Mouse (Mus musculus): Measurements from ENCODE around the gene Slc44a5. TPM values are rescaled to one million over a fixed set of nuclear protein-coding genes. Genes with fewer than 3 reads are reported as not detected.

The Slc44a5 gene
- polyA plus RNA-seq, 1 experiment from 2014 or later = 0.73 TPM

DNA sequence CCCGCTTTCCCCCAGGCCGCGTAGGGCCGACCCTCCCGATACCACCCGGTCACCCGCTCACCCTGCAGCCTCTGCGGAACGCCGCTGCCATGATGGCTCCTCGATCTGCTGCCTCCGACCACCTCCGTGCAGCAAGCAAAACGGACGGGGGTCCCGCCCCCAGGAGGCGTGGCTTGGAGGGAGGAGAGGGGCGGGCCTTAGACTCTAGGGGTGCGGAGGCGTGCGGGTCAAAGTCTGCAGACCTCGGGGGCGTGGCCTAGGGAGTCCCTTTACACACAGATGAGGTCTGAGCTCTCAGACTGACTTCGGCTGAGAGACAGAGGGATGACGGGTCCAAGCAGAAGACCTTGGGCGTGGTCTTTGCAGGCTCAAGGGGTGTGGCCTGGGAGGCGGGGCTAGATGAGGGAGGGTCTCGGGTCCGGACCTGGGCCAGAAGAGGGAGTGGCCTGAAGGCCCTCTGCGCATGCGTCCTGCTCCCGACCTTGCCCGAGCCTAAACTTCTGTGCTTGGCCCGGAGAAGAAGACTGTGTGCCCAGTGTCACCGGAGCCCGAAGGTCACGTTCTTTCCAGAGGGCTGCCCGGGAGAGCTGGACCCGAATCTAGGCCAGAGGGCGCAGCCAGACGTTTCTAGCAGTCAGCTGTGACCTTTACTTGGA lies 28.8 kb upstream of the Slc44a5 start, which contains the start of gene Acadm:
Gene Acadm, minus strand, starts transcription at position 298 of the 656 bp plus-strand sequence.
- peak within 1 kb of the TSS; percentile 66 for H3K9ac ChIP-seq
- peaks cover 10% of the 10 kb centered on the region; the same call in 1 of the 2 replicates for H3K36me3 ChIP-seq
- peak within 1 kb of the TSS; percentile 86 for H3K4me3 ChIP-seq
- under 1% methylated on average over 41 of the region's 41 CpGs for WGBS
- H3K27ac ChIP-seq = peak within 1 kb of the TSS; percentile 94
- ATAC-seq (ENCODE audit: insufficient number of reproducible peaks, low FRiP score, low TSS enrichment, low read depth) = peak; percentile 97
- peak within 1 kb of the TSS; percentile 64 for H3K4me2 ChIP-seq
- no peaks in the 10 kb centered on the region for H3K27me3 ChIP-seq
- H3K9me3 ChIP-seq = no peaks in the 10 kb centered on the region
- peaks cover 14% of the 10 kb centered on the region for H3K4me1 ChIP-seq

DNA sequence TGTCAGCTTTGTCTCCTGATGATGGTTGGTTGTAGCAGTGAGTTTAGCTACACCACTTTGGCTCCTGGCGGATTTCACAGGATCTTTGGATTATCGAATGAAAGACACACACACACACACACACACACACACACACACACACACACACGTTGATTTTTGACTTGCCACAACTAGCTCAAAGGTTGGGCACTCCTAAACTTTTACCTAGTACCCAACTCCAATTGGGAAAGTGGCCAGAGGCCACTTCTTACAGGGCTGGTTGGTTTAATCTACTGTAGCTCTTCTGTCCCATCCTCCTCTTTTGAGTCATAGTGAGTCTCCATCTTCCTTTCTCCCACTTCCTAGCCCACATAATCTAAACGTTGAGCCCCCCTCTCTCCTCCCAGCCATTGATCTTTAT lies 26.0 kb upstream of the Slc44a5 start:
- H3K9ac ChIP-seq = no peak overlapping the region
- 73% methylated on average over 4 of the region's 4 CpGs for WGBS

DNA sequence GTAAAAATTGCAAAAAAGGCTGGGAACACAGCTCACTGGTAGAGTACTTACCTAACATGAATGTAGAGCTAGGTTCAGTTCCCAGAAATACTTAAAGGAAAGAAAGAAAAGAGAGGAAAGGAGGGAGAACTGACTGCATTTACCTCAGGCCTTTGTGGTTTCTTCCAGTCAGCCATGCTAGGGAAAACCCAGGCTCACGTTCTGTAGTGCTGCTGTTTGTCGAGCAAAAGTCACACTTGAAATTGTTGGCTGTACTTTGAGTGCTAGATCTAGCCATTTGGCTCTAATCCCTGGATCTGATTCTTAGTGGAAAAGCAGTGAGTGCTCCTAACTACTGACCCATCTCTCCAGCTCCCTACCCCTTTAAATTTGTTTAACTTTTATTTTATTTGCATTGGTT lies 25.1 kb upstream of the Slc44a5 start:
- 71% methylated on average over 2 of the region's 2 CpGs for WGBS
- Histone ChIP-seq H3K27me3 (no peaks in the 10 kb centered on the region), H3K4me1 (peaks cover 6% of the 10 kb centered on the region), H3K9me3 (no peaks in the 10 kb centered on the region), H3K36me3 (no peaks in the 10 kb centered on the region), H3K4me2 (no peak overlapping the region), H3K27ac (no peak overlapping the region), H3K9ac (no peak overlapping the region), H3K4me3 (no peak overlapping the region)
- ATAC-seq (ENCODE audit: insufficient number of reproducible peaks, low FRiP score, low TSS enrichment, low read depth) = no peak

More for the DNA sequence above, 26.0 kb upstream of the Slc44a5 start:
- Histone ChIP-seq H3K9me3 (no peaks in the 10 kb centered on the region), H3K4me3 (no peak overlapping the region), H3K27me3 (no peaks in the 10 kb centered on the region), H3K36me3 (no peaks in the 10 kb centered on the region), H3K27ac (no peak overlapping the region), H3K4me1 (peaks cover 14% of the 10 kb centered on the region), H3K4me2 (no peak overlapping the region)
- ATAC-seq (ENCODE audit: insufficient number of reproducible peaks, low FRiP score, low TSS enrichment, low read depth) = no peak

DNA sequence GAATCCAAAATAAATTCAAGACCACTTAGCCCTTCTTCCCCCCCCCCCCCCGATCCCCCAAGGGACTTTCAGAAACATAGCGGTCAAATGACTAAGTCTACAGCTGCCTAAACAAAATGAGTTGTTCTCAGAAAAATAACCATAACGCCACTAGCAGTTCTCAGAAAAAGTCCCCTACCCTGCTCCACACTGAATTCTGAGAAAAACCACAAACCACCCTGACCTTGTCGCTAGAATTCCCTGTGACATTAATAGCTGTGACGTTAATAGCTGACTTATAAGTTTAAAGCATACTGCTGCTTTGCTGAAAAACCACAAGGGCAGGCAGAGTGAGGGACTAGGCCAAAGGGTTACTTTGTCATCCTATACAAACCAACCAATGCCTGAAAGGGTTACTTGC lies 15.3 kb upstream of the Slc44a5 start:
- ATAC-seq (ENCODE audit: insufficient number of reproducible peaks, low FRiP score, low TSS enrichment, low read depth) = no peak
- 78% methylated on average over 5 of the region's 5 CpGs for WGBS
- Histone ChIP-seq H3K4me2 (no peak overlapping the region), H3K36me3 (no peaks in the 10 kb centered on the region), H3K27ac (no peak overlapping the region), H3K9ac (no peak overlapping the region), H3K27me3 (no peaks in the 10 kb centered on the region), H3K4me3 (no peak overlapping the region), H3K9me3 (no peaks in the 10 kb centered on the region), H3K4me1 (no peaks in the 10 kb centered on the region)

DNA sequence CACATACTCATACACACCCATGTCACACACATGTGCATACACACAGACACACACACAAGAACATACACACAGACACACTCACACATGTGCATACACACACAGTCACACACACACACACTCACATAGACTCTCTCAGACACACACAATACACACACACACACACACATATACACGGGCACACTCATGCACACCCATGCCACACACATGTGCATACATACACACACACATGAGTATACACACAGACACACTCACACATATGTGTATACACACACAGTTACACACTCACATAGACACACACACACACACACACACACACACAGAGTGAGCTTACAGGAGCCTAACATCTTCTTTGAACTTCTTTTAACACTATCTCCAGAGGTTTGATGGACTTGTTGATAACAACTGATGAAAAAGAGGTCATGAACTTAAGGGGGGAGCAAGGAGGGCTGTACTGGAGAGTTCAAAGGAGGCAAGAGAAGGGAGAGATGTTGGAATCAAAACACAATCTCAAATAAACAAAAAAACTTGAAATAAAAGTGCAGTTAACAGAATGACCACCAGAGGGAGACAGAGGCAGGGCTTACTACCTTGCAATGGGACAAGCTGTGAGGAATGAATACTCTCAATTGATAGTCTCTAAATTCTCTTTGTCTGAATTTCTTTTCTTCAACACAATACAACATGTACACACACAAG lies 14.1 kb upstream of the Slc44a5 start:
- Histone ChIP-seq H3K9ac (no peak overlapping the region), H3K27me3 (no peaks in the 10 kb centered on the region), H3K4me3 (no peak overlapping the region), H3K27ac (no peak overlapping the region), H3K4me2 (no peak overlapping the region), H3K9me3 (no peaks in the 10 kb centered on the region), H3K36me3 (no peaks in the 10 kb centered on the region), H3K4me1 (no peaks in the 10 kb centered on the region)
- ATAC-seq (ENCODE audit: insufficient number of reproducible peaks, low FRiP score, low TSS enrichment, low read depth) = no peak
- WGBS = 88% methylated on average over 1 of the region's 1 CpGs

DNA sequence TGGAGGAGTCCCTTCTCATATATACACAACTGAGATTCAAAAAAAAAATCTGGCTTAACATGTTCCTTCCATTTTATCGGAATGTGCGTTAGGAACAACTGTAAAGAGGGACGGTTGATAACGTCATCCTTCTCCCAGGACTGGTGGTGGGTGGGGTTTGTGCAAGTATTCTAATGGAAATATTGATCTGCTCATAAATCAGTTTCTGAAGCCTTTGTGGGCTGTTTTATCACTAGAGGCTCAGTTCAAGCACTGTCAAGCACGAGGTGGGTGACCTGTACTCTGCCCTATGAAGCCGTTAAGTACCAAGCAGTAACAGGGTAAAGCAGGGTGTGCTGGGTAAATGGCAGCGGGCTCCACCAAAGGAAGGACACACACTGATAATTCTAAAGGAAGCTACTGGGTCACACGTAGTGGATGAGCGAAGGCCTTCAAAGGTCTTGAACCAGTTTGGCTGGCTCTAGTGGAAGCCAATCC lies 13.5 kb upstream of the Slc44a5 start:
- Histone ChIP-seq H3K9me3 (no peaks in the 10 kb centered on the region), H3K27ac (no peak overlapping the region), H3K4me2 (no peak overlapping the region), H3K9ac (no peak overlapping the region), H3K4me3 (no peak overlapping the region), H3K27me3 (no peaks in the 10 kb centered on the region), H3K36me3 (no peaks in the 10 kb centered on the region), H3K4me1 (no peaks in the 10 kb centered on the region)
- ATAC-seq (ENCODE audit: insufficient number of reproducible peaks, low FRiP score, low TSS enrichment, low read depth) = no peak
- 83% methylated on average over 9 of the region's 9 CpGs for WGBS

DNA sequence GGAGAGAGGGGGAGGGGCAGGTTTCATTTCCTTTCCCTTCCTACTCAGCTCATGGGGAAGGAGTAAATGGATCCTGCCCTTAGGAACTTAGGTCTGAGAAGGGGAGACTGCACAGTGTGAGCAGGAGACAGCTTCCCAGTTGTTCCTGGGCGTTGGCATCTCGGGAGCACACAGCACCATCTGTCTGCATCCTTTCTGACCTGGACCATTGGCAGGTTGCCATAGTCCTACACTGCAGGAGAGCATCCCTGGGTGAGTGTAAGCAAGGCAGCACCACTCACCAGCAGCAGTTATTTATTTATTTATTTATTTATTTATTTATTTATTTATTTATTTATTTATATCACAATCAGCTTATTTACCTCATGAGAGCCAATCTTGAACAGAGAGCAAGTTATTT lies 12.4 kb upstream of the Slc44a5 start:
- Histone ChIP-seq H3K27me3 (no peaks in the 10 kb centered on the region), H3K9ac (no peak overlapping the region), H3K4me3 (no peak overlapping the region), H3K9me3 (no peaks in the 10 kb centered on the region), H3K36me3 (no peaks in the 10 kb centered on the region), H3K27ac (no peak overlapping the region), H3K4me2 (no peak overlapping the region), H3K4me1 (no peaks in the 10 kb centered on the region)
- no peak for ATAC-seq (ENCODE audit: insufficient number of reproducible peaks, low FRiP score, low TSS enrichment, low read depth)
- WGBS = 45% methylated on average over 2 of the region's 2 CpGs

DNA sequence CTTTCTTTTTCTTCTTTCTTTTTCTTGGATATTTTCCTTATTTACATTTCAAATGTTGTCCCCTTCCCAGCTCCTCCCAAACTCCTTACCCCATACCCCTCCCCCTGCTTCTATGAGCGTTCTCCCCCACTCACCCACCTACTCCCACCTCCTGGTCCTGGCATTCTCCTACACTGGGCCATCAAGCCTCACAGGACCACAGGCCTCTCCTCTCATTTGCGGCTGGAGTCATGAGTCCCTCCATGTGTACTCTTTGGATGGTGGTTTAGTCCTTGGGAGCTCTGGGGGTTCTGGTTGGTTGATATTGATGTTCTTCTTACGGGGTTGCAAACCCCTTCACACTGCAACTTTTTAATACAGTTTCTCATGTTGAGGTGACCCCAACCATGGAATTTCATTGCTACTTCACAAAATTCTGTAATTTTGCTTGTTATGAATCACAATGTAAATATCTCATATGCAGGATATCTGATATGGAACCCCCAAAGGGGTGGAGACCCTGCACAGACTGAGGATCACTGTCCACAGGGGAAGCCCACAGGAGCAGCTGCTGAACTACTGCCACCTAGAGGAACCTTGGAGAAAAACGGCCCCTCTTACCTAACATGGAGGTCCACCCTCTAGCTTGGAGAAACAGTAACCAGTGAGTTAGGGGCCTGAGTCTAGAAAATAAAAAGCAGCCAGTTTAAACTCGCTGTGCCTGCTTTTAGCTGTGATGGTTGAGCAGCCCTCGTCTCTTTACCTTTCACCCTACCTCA lies 11.4 kb upstream of the Slc44a5 start:
- Histone ChIP-seq H3K4me2 (no peak overlapping the region), H3K9me3 (no peaks in the 10 kb centered on the region), H3K9ac (no peak overlapping the region), H3K27ac (no peak overlapping the region), H3K4me3 (no peak overlapping the region), H3K4me1 (no peaks in the 10 kb centered on the region), H3K36me3 (no peaks in the 10 kb centered on the region), H3K27me3 (no peaks in the 10 kb centered on the region)
- 64% methylated on average over 6 of the region's 6 CpGs for WGBS
- ATAC-seq (ENCODE audit: insufficient number of reproducible peaks, low FRiP score, low TSS enrichment, low read depth) = no peak

DNA sequence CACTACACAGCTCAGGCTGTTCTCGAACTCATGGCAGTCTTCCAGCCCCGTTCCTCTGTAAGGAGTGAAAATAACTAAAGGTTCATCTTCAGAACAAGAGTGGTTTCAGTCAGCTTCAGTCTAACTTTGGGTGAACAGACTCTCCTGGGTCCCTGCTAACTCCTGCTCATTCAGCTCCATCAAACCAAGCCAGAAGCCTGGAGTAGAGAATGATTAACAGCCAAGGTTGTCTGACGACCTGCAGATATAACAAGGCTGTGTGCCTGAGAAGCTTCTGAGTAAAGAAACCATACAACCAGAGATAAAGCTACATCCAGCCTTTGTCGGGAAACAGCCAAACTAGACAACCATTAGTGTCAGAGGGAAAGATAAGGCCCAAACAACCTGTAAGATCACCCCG lies 5.8 kb upstream of the Slc44a5 start:
- Histone ChIP-seq H3K27me3 (peaks cover 3% of the 10 kb centered on the region; the same call in 1 of the 2 replicates), H3K36me3 (no peaks in the 10 kb centered on the region), H3K4me1 (no peaks in the 10 kb centered on the region), H3K9ac (no peak overlapping the region), H3K4me2 (no peak overlapping the region), H3K4me3 (no peak overlapping the region), H3K9me3 (no peaks in the 10 kb centered on the region), H3K27ac (no peak overlapping the region)
- no peak for ATAC-seq (ENCODE audit: insufficient number of reproducible peaks, low FRiP score, low TSS enrichment, low read depth)
- WGBS = 84% methylated on average over 5 of the region's 5 CpGs

DNA sequence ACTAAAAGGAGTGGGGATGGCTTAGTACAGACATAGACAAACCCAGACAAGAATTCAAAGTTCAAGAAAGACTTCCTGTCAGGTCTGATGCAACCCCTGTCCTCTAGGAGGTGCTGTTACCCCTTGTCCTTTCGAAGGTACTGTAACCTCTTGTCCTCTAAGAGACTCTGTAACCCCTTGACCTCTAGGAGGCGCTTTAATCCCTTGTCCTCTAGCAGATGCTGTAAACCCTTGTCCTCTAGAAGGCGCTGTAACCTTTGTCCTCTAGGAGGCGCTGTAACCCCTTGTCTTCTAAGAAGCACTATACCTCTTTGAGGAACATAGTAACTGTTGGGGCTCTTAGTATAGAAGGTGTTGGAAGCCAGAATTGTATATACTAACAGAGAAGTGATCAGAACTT lies 4.7 kb upstream of the Slc44a5 start:
- Histone ChIP-seq H3K36me3 (no peaks in the 10 kb centered on the region), H3K27ac (no peak overlapping the region), H3K4me3 (no peak overlapping the region), H3K4me1 (peaks cover 6% of the 10 kb centered on the region), H3K4me2 (no peak overlapping the region), H3K9ac (no peak overlapping the region), H3K9me3 (no peaks in the 10 kb centered on the region), H3K27me3 (peaks cover 14% of the 10 kb centered on the region)
- 50% methylated on average over 4 of the region's 4 CpGs for WGBS
- no peak for ATAC-seq (ENCODE audit: insufficient number of reproducible peaks, low FRiP score, low TSS enrichment, low read depth)

DNA sequence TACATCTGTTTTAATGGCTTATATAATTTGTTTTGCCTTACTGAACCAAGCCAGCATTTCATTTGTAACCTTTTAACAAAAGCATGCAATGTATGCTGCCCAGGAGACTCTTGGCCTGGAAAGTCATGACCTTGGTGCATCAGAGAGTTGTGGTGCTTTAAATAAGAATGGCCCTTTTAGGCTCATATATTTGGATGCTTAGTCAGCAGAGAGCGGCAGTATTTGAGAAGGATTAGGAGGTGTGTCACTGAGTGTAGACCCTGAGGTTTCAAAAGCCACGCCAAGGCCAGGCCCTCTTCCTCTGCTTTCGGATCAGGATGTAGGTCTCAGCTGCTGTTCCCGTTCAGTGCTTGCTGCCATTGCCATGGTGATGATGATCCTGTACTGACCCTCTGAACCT lies 3.8 kb upstream of the Slc44a5 start:
- Histone ChIP-seq H3K36me3 (no peaks in the 10 kb centered on the region), H3K4me2 (no peak overlapping the region), H3K4me1 (peaks cover 15% of the 10 kb centered on the region), H3K27ac (no peak overlapping the region), H3K9me3 (no peaks in the 10 kb centered on the region), H3K9ac (no peak overlapping the region), H3K4me3 (no peak overlapping the region), H3K27me3 (peaks cover 23% of the 10 kb centered on the region)
- no peak for ATAC-seq (ENCODE audit: insufficient number of reproducible peaks, low FRiP score, low TSS enrichment, low read depth)
- WGBS = 85% methylated on average over 4 of the region's 4 CpGs
